Mouse (Mus musculus) C2C12 (cell line): Measurements from ENCODE around the gene Nckap1l.

Experiments used
- CEBPB ChIP-seq: IDR thresholded peaks from one replicate; pipeline ENCODE4 v1.6.1; 2011; ENCODE audit warnings: low read depth, mild to moderate bottlenecking, control low read depth, moderate library complexity
- CTCF ChIP-seq: IDR thresholded peaks from one replicate; pipeline ENCODE4 v1.5.1; 2011; ENCODE audit not compliant: control insufficient read depth, insufficient read depth, insufficient read length
- FOSL1 ChIP-seq: IDR thresholded peaks from one replicate; pipeline ENCODE4 v1.8.0; 2011; ENCODE audit warnings: mild to moderate bottlenecking, low read length; ENCODE audit not compliant: poor library complexity, insufficient read depth, severe bottlenecking
- MAX ChIP-seq: IDR thresholded peaks from one replicate; pipeline ENCODE4 v1.6.1; 2011; ENCODE audit warnings: mild to moderate bottlenecking, control low read depth
- MYOD1 ChIP-seq: IDR thresholded peaks from one replicate; pipeline ENCODE4 v1.6.1; 2011; ENCODE audit warnings: low read depth; ENCODE audit not compliant: control insufficient read depth, insufficient read length
- MYOG ChIP-seq: IDR thresholded peaks from one replicate; pipeline ENCODE4 v1.6.1; 2011; ENCODE audit not compliant: control insufficient read depth, insufficient read length; ENCODE audit errors: extremely low read depth
- USF1 ChIP-seq: IDR thresholded peaks from one replicate; pipeline ENCODE4 v1.6.1; 2011; ENCODE audit warnings: low read depth, mild to moderate bottlenecking, control low read depth, moderate library complexity

GRCm38 (mm10) chr15:103523156-103523555 lies 69.6 kb downstream of the Nckap1l start:
- TF ChIP-seq CEBPB (no peak), CTCF (no peak), MYOG (no peak), USF1 (no peak), MYOD1 (no peak), MAX (no peak), FOSL1 (no peak)
